Mouse (Mus musculus): ENCODE results near the gene Myod1. TPM values are rescaled to one million over a fixed set of nuclear protein-coding genes. Genes with fewer than 3 reads are reported as not detected.
A peak's percentile ranks its signal among the peaks of the same experiment; 100 is the strongest.

Myod1 gene
- polyA plus RNA-seq, 1 experiment: 0.05 TPM

GRCm38 (mm10) chr7:46387430-46387829, 11.2 kb downstream of the Myod1 start:
- DNase-seq: no peak
- Histone ChIP-seq H3K4me1 (replicated peaks; ENCODE audit: control insufficient read depth, insufficient read depth, low read length) (peaks cover 28% of the 10 kb centered on the region), H3K27me3 (ENCODE audit: control insufficient read depth, insufficient read depth, low read length) (no peaks in the 10 kb centered on the region), H3K4me3 (ENCODE audit: control insufficient read depth, insufficient read depth, low read length) (no peak overlapping the region), H3K36me3 (ENCODE audit: control insufficient read depth, insufficient read depth, low read length) (no peaks in the 10 kb centered on the region), H3K27ac (ENCODE audit: control insufficient read depth, insufficient read depth, low read length) (no peak overlapping the region)
- WGBS: 98% methylated on average over 3 of the region's 3 CpGs
- no peak for TF ChIP-seq CTCF (IDR thresholded peaks at IDR 0.05; ENCODE audit: borderline replicate concordance, control insufficient read depth, extremely low read depth, insufficient read depth, low read length, poor library complexity)
- no peak for TF ChIP-seq POLR2A (IDR thresholded peaks at IDR 0.05; ENCODE audit: control insufficient read depth, extremely low read depth, insufficient read depth, low read length, poor library complexity)

GRCm38 (mm10) chr7:46389456-46390085, 13.3 kb downstream of the Myod1 start:
- WGBS: 19% methylated on average over 10 of the region's 10 CpGs
- TF ChIP-seq POLR2A (IDR thresholded peaks at IDR 0.05; ENCODE audit: control insufficient read depth, extremely low read depth, insufficient read depth, low read length, poor library complexity) (no peak), CTCF (IDR thresholded peaks at IDR 0.05; ENCODE audit: borderline replicate concordance, control insufficient read depth, extremely low read depth, insufficient read depth, low read length, poor library complexity) (no peak)
- H3K27me3 ChIP-seq (ENCODE audit: control insufficient read depth, insufficient read depth, low read length): no peaks in the 10 kb centered on the region
- peak; percentile 26 for DNase-seq
- H3K4me1 ChIP-seq (replicated peaks; ENCODE audit: control insufficient read depth, insufficient read depth, low read length): peaks cover 45% of the 10 kb centered on the region
- peak overlapping the region; percentile 93 for H3K27ac ChIP-seq (ENCODE audit: control insufficient read depth, insufficient read depth, low read length)
- H3K4me3 ChIP-seq (ENCODE audit: control insufficient read depth, insufficient read depth, low read length): no peak overlapping the region
- no peaks in the 10 kb centered on the region for H3K36me3 ChIP-seq (ENCODE audit: control insufficient read depth, insufficient read depth, low read length)

- H3K4me3 ChIP-seq (ENCODE audit: control insufficient read depth, insufficient read depth, low read length): no peak overlapping the region
- no peak for DNase-seq
- H3K4me1 ChIP-seq (replicated peaks; ENCODE audit: control insufficient read depth, insufficient read depth, low read length): peaks cover 46% of the 10 kb centered on the region
- TF ChIP-seq POLR2A (IDR thresholded peaks at IDR 0.05; ENCODE audit: control insufficient read depth, extremely low read depth, insufficient read depth, low read length, poor library complexity): no peak
- TF ChIP-seq CTCF (IDR thresholded peaks at IDR 0.05; ENCODE audit: borderline replicate concordance, control insufficient read depth, extremely low read depth, insufficient read depth, low read length, poor library complexity): no peak
- H3K27me3 ChIP-seq (ENCODE audit: control insufficient read depth, insufficient read depth, low read length): no peaks in the 10 kb centered on the region; the same call in 1 of the 2 replicates
- H3K27ac ChIP-seq (ENCODE audit: control insufficient read depth, insufficient read depth, low read length): peak overlapping the region; percentile 62
- H3K36me3 ChIP-seq (ENCODE audit: control insufficient read depth, insufficient read depth, low read length): no peaks in the 10 kb centered on the region
- WGBS: 45% methylated on average over 4 of the region's 4 CpGs
These were observed 14.0 kb downstream of the Myod1 start for GRCm38 (mm10) chr7:46390226-46390625.

GRCm38 (mm10) chr7:46391701-46392100, 15.4 kb downstream of the Myod1 start:
- TF ChIP-seq POLR2A (IDR thresholded peaks at IDR 0.05; ENCODE audit: control insufficient read depth, extremely low read depth, insufficient read depth, low read length, poor library complexity) (no peak), CTCF (IDR thresholded peaks at IDR 0.05; ENCODE audit: borderline replicate concordance, control insufficient read depth, extremely low read depth, insufficient read depth, low read length, poor library complexity) (no peak)
- 4% methylated on average over 5 of the region's 5 CpGs for WGBS
- no peaks in the 10 kb centered on the region for H3K36me3 ChIP-seq (ENCODE audit: control insufficient read depth, insufficient read depth, low read length)
- no peaks in the 10 kb centered on the region; the same call in 1 of the 2 replicates for H3K27me3 ChIP-seq (ENCODE audit: control insufficient read depth, insufficient read depth, low read length)
- peaks cover 50% of the 10 kb centered on the region for H3K4me1 ChIP-seq (replicated peaks; ENCODE audit: control insufficient read depth, insufficient read depth, low read length)
- DNase-seq: peak; percentile 30
- no peak overlapping the region for H3K4me3 ChIP-seq (ENCODE audit: control insufficient read depth, insufficient read depth, low read length)
- H3K27ac ChIP-seq (ENCODE audit: control insufficient read depth, insufficient read depth, low read length): peak overlapping the region; percentile 93

GRCm38 (mm10) chr7:46393116-46393515, 16.8 kb downstream of the Myod1 start:
- no peak overlapping the region for H3K4me3 ChIP-seq (ENCODE audit: control insufficient read depth, insufficient read depth, low read length)
- peak; percentile 81 for DNase-seq
- TF ChIP-seq POLR2A (IDR thresholded peaks at IDR 0.05; ENCODE audit: control insufficient read depth, extremely low read depth, insufficient read depth, low read length, poor library complexity): no peak
- peak; percentile 82; the same call in 1 of the 2 replicates for TF ChIP-seq CTCF (IDR thresholded peaks at IDR 0.05; ENCODE audit: borderline replicate concordance, control insufficient read depth, extremely low read depth, insufficient read depth, low read length, poor library complexity)
- H3K27me3 ChIP-seq (ENCODE audit: control insufficient read depth, insufficient read depth, low read length): no peaks in the 10 kb centered on the region; the same call in 1 of the 2 replicates
- no peaks in the 10 kb centered on the region for H3K36me3 ChIP-seq (ENCODE audit: control insufficient read depth, insufficient read depth, low read length)
- peaks cover 46% of the 10 kb centered on the region for H3K4me1 ChIP-seq (replicated peaks; ENCODE audit: control insufficient read depth, insufficient read depth, low read length)
- WGBS: 0% methylated on average over 2 of the region's 2 CpGs
- H3K27ac ChIP-seq (ENCODE audit: control insufficient read depth, insufficient read depth, low read length): 0 out of 2 replicates have a peak overlapping the region, but pooled peaks have one; percentile 27

GRCm38 (mm10) chr7:46393718-46394511, 17.6 kb downstream of the Myod1 start:
- no peaks in the 10 kb centered on the region for H3K36me3 ChIP-seq (ENCODE audit: control insufficient read depth, insufficient read depth, low read length)
- WGBS: 26% methylated on average over 12 of the region's 12 CpGs
- H3K27ac ChIP-seq (ENCODE audit: control insufficient read depth, insufficient read depth, low read length): no peak overlapping the region
- peak overlapping the region; percentile 17; the same call in 1 of the 2 replicates for H3K4me3 ChIP-seq (ENCODE audit: control insufficient read depth, insufficient read depth, low read length)
- no peak for TF ChIP-seq CTCF (IDR thresholded peaks at IDR 0.05; ENCODE audit: borderline replicate concordance, control insufficient read depth, extremely low read depth, insufficient read depth, low read length, poor library complexity)
- TF ChIP-seq POLR2A (IDR thresholded peaks at IDR 0.05; ENCODE audit: control insufficient read depth, extremely low read depth, insufficient read depth, low read length, poor library complexity): no peak
- DNase-seq: no peak
- H3K4me1 ChIP-seq (replicated peaks; ENCODE audit: control insufficient read depth, insufficient read depth, low read length): peaks cover 45% of the 10 kb centered on the region
- no peaks in the 10 kb centered on the region; the same call in 1 of the 2 replicates for H3K27me3 ChIP-seq (ENCODE audit: control insufficient read depth, insufficient read depth, low read length)
